ENCODE assay signal across 7 mouse cellular contexts in the genomic region with DNA sequence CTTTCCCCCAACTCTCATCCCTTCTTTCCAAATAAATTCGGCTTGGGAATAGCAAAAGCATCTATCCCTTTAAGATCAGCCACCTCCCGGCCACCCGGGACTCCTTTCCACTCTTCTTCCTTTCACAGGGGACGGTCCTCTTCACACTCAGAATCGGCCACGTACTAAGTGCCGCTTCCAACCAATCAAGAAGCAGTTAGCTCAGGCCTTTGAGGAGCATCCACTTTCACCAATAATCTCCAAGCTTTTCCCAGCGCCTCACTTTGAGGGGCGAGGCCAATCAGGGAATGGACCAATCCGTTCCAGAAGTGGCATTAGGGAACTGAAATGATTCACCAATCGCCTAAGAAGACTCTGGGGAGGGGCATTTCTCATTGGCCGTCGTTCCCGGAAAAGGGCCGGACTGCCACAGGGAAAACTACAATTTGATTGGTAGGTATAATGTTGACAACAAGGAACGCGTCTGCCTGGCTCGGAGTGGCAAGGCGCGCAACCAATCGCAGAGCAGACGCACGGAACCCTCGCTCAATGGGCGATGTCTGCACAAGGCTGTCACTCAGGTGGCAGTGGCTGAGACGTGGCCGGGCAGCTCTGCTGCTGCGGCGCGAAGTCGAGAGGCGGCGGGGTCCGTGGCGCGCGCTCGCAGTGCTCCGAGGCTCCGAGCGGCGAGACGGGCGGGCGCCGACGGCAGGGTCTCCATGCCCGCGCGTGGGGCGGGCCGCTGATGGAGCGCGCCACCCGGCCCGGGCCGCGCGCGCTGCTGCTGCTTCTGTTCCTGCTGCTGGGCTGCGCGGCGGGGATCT. TPM values are rescaled to one million over a fixed set of nuclear protein-coding genes. Genes with fewer than 3 reads are reported as not detected.
DNase-seq lines count a peak whose midpoint lies in the region; ATAC-seq lines count a peak whose summit lies in the region.

Eif2ak3 (plus strand) TSS at position 514 of the 803 bp plus-strand sequence.

- peak; percentile 99 for ATAC-seq in embryonic facial prominence, embryonic 11.5 days (replicated peaks; ENCODE audit: insufficient number of reproducible peaks, low FRiP score, low TSS enrichment, low read depth)
- ATAC-seq in granulocyte monocyte progenitor cell, adult 5-6 weeks (replicated peaks; ENCODE audit: poor library complexity, severe bottlenecking), result peak; percentile 94
- ATAC-seq in midbrain, embryonic 13.5 days, result peak; percentile 100

- H3K4me2 ChIP-seq in embryonic facial prominence, embryonic 11.5 days (ENCODE audit: low read depth, low read length), result peak within 1 kb of the TSS; percentile 76
- H3K4me2 ChIP-seq in midbrain, embryonic 13.5 days (replicated peaks), result peak within 1 kb of the TSS; percentile 69

- H3K9me3 ChIP-seq in embryonic facial prominence, embryonic 11.5 days (replicated peaks; ENCODE audit: control insufficient read depth, low read length), result no peaks in the 10 kb centered on the region
- no peaks in the 10 kb centered on the region for H3K9me3 ChIP-seq in limb, embryonic 10.5 days (replicated peaks)
- H3K9me3 ChIP-seq in midbrain, embryonic 13.5 days, result no peaks in the 10 kb centered on the region

- DNase-seq in adrenal gland, postnatal 14 days, result peak; percentile 98
- DNase-seq in embryonic facial prominence, embryonic 11.5 days (ENCODE audit: low spot score), result peak; percentile 99
- peak; percentile 100 for DNase-seq in kidney, adult 11 months
- DNase-seq in limb, embryonic 10.5 days (ENCODE audit: low spot score), result peak; percentile 93
- DNase-seq in spleen, adult 12 weeks (ENCODE audit: low spot score), result peak; percentile 94

- WGBS in embryonic facial prominence, embryonic 11.5 days, result under 1% methylated on average over 57 of the region's 63 CpGs
- WGBS in limb, embryonic 10.5 days, result under 1% methylated on average over 63 of the region's 63 CpGs
- 1% methylated on average over 50 of the region's 63 CpGs for WGBS in midbrain, embryonic 13.5 days

- no peaks in the 10 kb centered on the region for H3K27me3 ChIP-seq in embryonic facial prominence, embryonic 11.5 days (ENCODE audit: control insufficient read depth, insufficient read depth, low read length)
- H3K27me3 ChIP-seq in limb, embryonic 10.5 days (ENCODE audit: low read depth, poor library complexity, severe bottlenecking), result no peaks in the 10 kb centered on the region
- H3K27me3 ChIP-seq in midbrain, embryonic 13.5 days, result no peaks in the 10 kb centered on the region

- peak within 1 kb of the TSS; percentile 64; the same call in 1 of the 2 replicates for H3K27ac ChIP-seq in embryonic facial prominence, embryonic 11.5 days (replicated peaks; ENCODE audit: low read depth, low read length)
- peak within 1 kb of the TSS; percentile 90 for H3K27ac ChIP-seq in limb, embryonic 10.5 days
- peak within 1 kb of the TSS; percentile 95 for H3K27ac ChIP-seq in midbrain, embryonic 13.5 days

- H3K9ac ChIP-seq in embryonic facial prominence, embryonic 11.5 days (replicated peaks; ENCODE audit: low read length), result peak within 1 kb of the TSS; percentile 69
- peak within 1 kb of the TSS; percentile 91 for H3K9ac ChIP-seq in midbrain, embryonic 13.5 days (replicated peaks)

- H3K4me3 ChIP-seq in embryonic facial prominence, embryonic 11.5 days (ENCODE audit: low read depth, low read length), result peak within 1 kb of the TSS; percentile 84
- peak within 1 kb of the TSS; percentile 77 for H3K4me3 ChIP-seq in limb, embryonic 10.5 days
- H3K4me3 ChIP-seq in midbrain, embryonic 13.5 days (replicated peaks), result peak within 1 kb of the TSS; percentile 91

- 0 out of 2 replicates have a peak, but pooled peaks cover 3% of the 10 kb centered on the region for H3K4me1 ChIP-seq in embryonic facial prominence, embryonic 11.5 days (ENCODE audit: control insufficient read depth, insufficient read depth, low read length)
- peaks cover 44% of the 10 kb centered on the region for H3K4me1 ChIP-seq in limb, embryonic 10.5 days
- peaks cover 36% of the 10 kb centered on the region for H3K4me1 ChIP-seq in midbrain, embryonic 13.5 days (replicated peaks)

- no peaks in the 10 kb centered on the region for H3K36me3 ChIP-seq in embryonic facial prominence, embryonic 11.5 days (replicated peaks; ENCODE audit: control insufficient read depth, insufficient read depth, low read depth, low read length)
- H3K36me3 ChIP-seq in limb, embryonic 10.5 days, result no peaks in the 10 kb centered on the region
- H3K36me3 ChIP-seq in midbrain, embryonic 13.5 days, result no peaks in the 10 kb centered on the region

RNA-seq across cellular contexts. Expression of gene Eif2ak3, which starts in this region (rescaled TPM):
- 16.4 and 22.9 TPM in 2 replicates for total RNA-seq in adrenal gland, postnatal 14 days (2021)
- 8.4 and 9.1 TPM in 2 replicates for polyA plus RNA-seq in embryonic facial prominence, embryonic 11.5 days (2014; fragmentation: Nextera tagmentation; extraction: Ambion mirVana)
- total RNA-seq in granulocyte monocyte progenitor cell, adult 5-6 weeks (2014; fragmentation: Nextera tagmentation), result 13.1 and 13.6 TPM in 2 replicates
- total RNA-seq in granulocyte monocyte progenitor cell, adult 5-6 weeks (2017), result 21.2 and 24.4 TPM in 2 replicates
- polyA plus RNA-seq in limb, embryonic 10.5 days (2016; fragmentation: Nextera tagmentation; extraction: Ambion mirVana), result 7.4 and 9.7 TPM in 2 replicates
- polyA plus RNA-seq in midbrain, embryonic 13.5 days (2015; fragmentation: Nextera tagmentation; extraction: Ambion mirVana), result 12.3 and 13.4 TPM in 2 replicates

Comparison
In these comparisons a context has a peak if more than half of its experiments do, and no peak if none do; other contexts are left out.
1. Peak in every context shown above with its lines: DNase-seq, ATAC-seq, H3K4me3 ChIP-seq and H3K27ac ChIP-seq.